Mouse (Mus musculus): ENCODE measurements around the gene Grtp1.
A peak's percentile ranks its signal among the peaks of the same experiment; 100 is the strongest.
"Not testable (repeated sequence)": the region's sequence is repeated elsewhere in the genome, so short reads cannot be mapped to it uniquely, and the experiment has no call there.

Grtp1 gene

DNA sequence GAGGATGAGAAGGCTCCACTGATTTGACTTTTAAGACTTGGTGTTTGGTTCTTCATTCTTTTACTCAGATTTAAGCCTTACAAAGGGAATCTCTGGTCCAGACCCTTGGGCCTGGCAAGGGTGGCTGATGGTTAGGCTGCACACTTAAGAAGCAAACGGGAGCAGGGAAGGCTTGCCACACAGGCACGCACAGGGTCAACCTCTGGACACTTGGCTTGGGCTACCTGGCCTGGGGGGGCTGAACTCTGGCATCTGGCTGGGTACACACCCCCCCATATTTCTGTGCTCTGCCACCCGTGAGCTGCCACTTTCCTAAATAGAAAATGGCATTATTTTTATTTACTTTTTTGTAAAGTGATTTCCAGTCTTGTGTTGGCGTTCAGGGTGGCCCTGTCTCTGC, 25.6 kb downstream of the Grtp1 start:
- DNase-seq (ENCODE audit: low read depth, low spot score) = no peak

DNA sequence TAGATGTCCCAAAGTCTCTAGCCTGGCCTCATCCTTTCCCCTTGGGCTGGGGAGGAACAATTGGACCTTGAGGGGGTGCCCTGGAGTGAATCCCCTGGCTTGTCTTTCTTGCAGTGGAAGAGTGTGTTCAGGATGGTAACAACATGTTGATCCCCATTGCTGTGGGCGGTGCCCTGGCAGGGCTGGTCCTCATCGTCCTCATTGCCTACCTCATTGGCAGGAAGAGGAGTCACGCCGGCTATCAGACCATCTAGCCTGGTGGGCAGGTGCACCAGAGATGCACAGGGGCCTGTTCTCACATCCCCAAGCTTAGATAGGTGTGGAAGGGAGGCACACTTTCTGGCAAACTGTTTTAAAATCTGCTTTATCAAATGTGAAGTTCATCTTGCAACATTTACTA, 26.1 kb downstream of the Grtp1 start:
- no peak for DNase-seq (ENCODE audit: low read depth, low spot score)

DNA sequence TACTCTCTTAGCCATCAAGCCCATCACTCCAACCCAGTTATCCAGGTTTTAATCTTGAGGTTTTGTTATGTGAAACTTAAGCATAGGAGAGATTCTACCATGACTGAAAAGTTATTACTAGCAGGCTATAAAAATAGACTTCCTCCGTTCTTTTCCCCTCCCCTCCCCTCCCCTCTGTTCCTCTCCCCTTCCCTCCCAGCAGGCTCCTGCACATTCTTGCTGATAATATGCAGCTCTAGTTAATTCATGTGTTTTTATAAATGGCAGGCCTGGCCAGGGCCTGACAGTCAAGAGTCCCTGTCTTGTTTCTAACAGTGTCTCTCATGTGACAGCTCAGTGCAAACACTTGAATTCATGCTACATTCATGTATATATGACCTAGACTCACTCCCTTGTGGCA, 29.9 kb downstream of the Grtp1 start:
- no peak for DNase-seq (ENCODE audit: low read depth, low spot score)

DNA sequence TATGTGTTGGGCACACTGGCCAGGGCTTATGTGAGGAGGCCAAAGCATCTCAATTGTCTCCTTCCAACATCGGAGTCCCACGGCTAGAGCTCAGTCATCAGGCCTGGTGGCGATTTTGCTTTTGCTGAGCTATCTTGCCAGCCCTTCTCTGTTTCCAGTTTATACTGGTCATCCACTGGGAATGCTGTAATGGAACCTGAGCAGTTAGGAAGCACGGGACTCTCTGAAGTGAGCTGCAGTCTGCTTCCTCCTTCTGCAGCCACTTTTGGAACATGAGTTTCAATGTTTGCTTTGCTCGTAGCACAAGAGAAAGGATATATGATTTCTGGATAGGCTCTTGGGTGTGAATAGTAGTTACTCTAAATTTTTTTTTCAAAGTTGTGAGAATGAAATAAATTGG, 36.1 kb downstream of the Grtp1 start:
- DNase-seq (ENCODE audit: low read depth, low spot score) = no peak

DNA sequence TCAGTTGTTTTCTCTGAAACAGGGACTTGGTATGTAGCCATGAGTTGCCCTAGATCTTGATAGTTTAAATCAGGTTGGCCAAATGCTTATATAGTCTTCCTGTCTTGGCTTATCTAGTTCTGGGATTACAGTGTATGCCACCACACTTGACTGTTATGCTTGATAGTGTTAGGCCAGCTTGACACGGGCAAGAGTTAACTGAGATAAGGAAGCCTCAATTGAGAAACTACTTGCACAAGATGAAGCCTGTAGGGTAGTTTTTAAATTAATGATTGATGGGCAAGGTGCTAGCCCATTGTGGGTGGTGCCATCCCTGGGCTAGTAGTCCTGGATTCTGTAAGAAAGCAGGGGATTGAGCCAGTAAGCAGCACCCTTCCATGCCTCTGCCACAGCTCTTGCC, 36.9 kb downstream of the Grtp1 start:
- no peak for DNase-seq (ENCODE audit: low read depth, low spot score)

DNA sequence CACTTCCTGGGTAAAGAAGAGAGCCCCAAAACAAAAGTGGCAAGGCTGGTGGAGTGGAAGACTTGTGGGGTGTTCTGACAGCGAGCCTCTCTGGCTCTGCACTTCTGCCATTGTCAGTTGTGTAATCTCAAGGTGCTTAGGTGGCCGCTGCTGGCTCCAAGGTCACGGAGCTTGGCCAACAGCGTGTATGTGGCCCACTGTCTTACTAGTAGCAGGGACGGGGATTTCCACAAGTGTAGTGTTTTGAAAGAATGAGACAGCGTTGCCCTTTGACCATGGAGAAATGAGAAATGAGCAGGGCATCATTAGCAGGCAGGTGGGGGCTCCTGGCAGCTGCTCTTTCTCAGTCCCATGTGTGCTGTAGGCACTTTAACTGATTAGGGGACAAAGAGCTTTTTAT, 38.3 kb downstream of the Grtp1 start:
- no peak for DNase-seq (ENCODE audit: low read depth, low spot score)

DNA sequence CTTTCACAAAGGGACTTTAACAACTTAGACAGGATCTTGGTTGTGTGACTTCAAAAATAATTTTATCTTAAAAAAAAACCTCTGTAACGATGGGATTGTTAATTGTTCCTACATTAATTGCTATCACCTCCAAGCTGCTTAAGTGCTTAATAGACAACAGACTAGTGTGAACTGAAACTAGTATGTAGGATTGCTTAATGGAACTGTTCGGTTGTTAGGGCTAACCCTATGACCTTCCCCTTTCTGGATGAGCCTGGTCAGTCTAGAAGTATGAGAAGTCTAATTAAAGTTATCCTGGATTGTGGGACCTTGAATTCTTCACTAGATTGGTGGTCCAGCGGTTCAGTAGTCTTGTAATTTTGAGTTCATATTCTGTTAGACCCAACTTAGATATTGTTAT, 39.7 kb downstream of the Grtp1 start:
- no peak for DNase-seq (ENCODE audit: low read depth, low spot score)

DNA sequence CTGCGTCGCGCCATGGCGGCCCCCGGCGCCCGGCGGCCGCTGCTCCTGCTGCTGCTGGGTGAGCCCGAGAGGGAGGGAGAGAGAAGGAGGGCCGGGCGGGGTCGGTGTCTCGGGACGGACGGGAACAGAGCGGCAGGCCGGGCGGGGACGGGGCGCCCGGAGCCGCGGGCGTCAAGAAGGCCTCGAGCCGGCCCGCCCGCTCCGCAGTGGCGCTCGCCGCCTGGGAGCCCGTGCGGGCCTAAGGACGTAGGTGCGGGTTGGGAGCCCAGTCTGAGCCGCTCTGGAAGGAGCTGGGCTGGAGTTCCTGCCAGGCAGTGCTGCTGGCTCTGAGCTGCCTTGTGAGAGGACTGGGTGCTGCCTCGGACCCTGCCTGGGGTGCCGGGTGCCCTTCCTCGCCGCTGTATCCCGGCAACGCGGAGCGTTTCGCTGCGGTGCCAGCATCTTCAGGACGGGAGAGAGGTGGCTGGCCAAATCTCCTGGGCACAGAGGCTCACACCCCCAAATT, 41.0 kb downstream of the Grtp1 start:
- no peak for DNase-seq (ENCODE audit: low read depth, low spot score)

DNA sequence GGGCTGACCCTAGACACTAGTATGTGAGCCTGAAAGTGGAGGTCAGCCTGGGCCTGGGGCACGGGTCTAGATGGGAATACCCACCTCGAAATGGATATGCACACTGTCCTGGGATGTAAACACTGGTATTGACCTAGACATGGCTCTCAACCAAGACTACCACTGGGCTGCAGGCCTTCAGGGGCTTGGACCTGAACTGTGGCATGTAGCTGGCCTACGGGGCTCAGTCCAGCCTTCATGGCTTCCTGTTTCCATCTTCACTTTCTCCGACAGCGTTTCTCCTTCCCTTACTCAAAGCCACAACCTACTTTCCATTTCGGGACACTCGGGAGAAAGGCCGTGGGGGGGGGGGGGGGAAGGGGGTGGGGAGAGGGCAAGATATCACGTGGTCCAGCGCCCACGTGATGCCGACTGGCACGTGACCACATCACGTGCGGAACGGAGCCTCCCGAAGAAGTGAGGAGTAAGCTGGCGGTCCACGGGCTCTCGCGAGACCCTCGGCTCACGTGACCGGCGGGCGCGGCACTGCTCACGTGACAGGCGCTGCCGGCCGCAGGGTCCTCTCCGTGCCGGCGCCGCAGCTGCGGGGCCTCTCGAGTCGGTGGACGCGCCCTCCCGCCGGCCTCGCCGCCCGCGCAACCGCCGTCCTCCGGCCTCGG, 41.6 kb downstream of the Grtp1 start, which contains the start of gene Lamp1:
Lamp1 (plus strand) TSS at position 444 of the 659 bp plus-strand sequence.
- DNase-seq (ENCODE audit: low read depth, low spot score) = peak; percentile 96

DNA sequence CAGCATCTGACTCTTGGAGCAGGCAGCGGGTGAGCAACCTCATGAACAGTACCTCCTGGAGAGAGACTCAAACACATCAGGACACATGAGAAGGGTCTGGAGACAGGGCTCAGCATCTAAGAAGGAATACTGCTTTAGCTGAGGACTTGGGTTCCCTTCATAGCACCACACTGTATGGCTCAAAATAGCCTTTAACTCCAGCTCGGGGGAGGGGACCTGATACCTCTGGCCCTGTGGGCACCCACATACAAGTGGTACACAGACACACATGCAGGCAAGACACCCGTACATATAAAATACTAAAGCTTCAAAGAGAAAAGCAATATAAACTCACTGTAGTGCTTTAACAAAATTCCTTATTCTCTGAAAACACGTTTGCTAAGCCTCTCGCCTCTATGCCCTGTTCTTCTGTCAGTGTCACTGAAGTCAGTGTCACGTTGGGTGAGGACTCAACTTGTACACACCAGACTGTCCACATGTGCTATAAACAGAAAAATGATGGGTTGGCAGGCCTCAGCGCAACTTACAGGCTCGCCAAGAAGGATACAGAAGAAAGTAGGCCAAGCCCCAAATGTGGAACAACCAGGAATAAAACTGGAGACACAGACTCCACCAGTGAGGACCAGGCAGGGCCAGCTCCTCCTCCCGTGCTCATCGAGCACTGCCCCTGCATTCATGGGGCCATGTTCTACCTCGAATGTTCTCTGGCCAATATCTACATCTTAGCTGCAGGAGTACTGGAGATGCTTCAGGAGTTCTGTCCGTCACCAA, 43.9 kb downstream of the Grtp1 start:
- DNase-seq (ENCODE audit: low read depth, low spot score) = no peak

DNA sequence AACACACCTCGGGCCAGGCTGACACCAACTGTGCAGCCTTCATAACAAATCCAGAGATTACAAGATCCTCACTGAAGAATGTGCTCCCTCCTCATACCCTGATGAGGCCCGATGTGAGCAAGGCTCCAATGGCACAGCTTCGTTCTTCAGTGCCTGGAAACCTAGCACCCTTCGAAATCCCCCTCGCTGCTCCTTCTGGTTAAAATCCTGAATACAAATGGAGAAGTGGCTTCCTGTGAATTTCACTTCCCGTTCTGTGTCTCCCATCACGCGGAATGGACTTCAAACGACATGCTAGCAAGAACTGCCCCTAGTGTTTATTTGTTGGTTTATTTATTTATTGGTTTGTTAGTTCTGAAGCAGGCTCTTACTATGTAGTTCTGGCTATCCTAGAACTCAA, 45.1 kb downstream of the Grtp1 start:
- DNase-seq (ENCODE audit: low read depth, low spot score) = no peak

DNA sequence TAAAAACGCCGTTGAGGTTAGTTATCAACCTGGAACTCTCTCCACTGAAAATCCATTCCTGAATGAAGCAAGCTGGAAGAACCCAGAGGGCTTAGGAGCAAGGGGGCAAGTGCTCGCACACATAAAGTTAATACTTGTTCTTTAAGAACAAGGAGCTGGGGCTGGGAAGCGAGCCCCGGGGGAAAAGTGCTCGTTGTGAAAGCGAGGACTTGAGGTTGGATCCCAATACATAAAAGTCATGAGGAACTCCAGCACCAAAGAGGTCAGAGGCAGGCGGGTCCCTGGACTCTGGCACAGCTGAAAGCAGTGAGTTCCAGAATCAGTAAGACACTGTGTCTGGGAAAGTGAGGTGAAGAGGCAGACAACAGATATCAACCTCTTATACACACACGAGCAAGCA, 46.3 kb downstream of the Grtp1 start:
- no peak for DNase-seq (ENCODE audit: low read depth, low spot score)

DNA sequence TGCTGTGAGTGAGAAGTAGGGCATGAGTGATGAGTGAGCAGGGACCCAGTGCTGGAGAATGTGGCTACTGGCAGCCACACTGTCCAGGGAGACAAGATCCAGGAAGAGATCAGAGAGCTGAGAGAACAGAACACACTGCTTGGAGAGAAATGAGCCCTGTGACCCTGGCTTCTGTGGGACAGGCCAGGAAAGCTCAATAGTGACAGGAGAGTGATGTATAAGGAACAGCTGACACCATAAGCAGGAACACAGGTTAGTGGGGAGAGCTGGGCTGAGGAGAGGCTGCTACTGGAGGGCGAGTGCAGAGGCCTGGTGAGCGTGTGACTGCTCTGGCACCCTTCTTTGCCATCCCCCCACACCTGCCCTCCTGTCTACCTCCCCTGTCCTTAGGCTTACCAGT, 49.5 kb downstream of the Grtp1 start:
- no peak for DNase-seq (ENCODE audit: low read depth, low spot score)

DNA sequence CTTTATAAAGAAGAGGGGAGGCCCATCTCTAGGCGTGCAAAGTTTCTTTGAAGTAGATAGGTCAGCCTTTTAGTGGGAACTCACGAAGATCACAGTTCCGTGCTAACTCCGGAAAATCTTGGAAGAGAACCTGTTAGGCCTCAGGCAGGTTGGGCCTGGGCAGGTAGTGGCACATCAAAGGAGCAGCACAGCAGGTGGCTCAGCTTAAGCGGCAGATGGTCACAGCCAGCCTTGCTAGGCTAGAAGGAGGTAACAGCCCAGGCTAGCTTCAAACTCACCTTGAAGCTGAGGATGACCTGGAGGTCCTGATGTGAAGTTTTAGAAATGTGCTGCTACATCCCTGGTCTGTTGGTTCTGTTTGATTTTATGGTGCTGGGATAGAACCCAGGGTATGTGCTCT, 50.6 kb downstream of the Grtp1 start:
- DNase-seq (ENCODE audit: low read depth, low spot score) = no peak

DNA sequence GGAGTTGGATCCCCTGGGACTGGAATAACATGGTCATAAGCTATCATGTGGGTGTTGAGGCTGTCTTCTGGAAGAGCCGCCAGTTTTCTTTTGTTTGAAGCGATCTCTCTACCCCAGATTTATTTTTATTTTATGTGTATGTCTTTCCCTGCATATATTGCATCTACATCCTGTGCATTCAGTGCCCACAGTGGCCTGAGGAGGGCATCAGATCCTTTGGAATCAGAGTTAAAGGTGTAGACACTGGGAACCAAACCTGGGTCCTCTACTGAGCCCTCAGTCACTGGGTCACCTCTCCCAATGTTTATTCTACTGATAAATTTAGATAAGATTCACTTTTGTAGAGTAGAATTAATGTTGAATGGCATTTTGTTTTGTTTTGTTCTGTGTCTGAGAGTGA, 51.1 kb downstream of the Grtp1 start:
- DNase-seq (ENCODE audit: low read depth, low spot score) = no peak

DNA sequence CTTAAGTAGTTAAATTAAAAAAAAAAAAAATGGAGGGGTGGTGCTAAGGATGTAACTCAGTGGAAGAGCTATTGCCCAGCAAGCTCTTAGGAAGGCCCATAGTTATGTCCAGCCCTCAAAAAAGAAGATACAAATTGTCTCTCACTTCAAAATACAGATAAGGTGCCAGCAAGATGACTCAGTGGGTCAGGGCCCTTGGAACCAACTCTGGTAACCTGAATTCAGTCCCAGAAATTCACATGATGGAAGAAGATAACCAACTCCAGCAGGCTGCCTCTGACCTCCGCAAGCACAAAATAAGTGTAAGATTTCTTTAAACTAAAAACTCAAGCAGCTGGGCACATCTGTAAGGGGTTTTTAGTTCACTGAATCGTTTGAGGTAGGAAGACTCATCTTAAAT, 51.9 kb downstream of the Grtp1 start:
- no peak for DNase-seq (ENCODE audit: low read depth, low spot score)

DNA sequence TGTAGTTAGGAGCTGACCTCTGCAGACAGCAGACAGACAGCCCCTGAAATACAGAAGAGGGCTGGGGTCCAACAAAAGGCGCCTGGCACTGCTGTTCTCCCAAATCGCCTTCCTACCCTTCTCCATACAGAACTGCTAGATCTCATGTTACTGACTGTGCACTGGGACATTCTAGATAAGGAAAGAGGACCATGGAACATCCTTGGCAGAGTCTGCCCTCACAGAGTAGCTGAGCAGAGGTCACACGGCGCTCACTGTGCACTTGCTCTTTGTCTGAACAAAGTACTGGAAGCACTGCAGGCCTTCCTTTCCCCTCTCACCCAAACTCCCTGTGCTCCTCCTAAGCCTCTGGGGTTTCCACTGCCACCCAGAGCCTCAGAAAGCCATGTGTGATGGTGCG, 58.7 kb downstream of the Grtp1 start:
- no peak for DNase-seq (ENCODE audit: low read depth, low spot score)

DNA sequence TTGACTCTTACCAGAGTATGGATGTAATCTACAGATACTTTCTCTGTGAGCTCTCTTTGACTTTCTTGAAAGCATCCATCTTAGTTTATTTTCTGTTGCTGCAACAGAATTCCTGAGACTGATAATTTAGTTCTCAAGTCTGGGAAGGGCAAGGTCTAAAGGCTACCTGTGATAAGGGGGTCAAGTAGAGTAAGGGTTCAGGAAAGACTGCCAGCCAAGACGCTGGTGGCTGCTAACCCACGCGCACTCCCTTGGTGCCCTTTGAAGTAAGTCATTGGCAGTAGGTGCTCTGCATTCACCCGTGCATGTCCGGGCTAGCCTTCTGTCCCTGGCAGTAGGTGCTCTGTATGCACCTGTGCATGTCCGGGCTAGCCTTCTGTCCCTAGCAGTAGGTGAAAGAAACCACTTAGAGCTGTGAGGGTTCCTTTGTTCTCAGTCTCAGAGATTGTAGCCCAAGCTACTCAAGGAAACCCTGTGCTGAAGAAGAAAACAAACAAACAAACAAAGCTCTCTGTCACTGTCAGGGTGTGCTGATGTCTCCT, 60.7 kb downstream of the Grtp1 start:
- no peak for DNase-seq (ENCODE audit: low read depth, low spot score)

DNA sequence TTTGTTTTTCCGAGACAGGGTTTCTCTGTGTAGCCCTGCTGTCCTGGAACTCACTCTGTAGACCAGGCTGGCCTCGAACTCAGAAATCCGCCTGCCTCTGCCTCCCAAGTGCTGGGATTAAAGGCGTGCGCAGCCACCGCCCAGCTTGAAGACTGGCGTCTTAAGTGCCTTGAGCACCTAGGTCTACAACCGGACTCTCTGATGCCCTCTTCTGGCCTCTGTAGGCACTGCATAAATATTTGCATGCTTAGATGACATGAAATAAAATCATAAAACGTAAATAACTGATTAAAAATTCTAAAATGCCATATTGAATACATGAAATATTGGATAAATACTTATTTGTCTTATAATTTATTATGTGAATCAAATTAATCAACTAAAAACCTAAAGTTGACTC, 68.2 kb downstream of the Grtp1 start:
- DNase-seq (ENCODE audit: low read depth, low spot score) = not testable (repeated sequence)

DNA sequence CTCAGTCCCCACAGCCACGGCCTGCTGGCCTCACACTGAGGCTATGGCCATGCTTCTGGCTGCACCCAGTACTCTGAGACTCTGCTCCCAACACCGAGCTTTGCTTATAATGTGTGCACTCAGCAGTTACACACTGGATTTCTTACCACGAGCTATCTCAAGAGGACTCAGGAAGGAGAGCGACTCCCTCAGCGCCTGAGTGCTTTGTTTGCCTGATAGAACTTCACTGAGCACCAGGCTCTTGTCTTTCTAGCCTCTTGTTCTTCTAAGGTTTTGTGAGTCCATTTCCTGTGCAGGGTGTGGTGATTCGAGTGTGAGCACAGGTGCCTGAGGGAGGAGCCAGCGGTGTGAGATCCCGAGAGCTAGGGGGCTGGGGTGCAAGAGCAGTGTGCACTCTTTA, 75.5 kb downstream of the Grtp1 start:
- DNase-seq (ENCODE audit: low read depth, low spot score) = no peak

DNA sequence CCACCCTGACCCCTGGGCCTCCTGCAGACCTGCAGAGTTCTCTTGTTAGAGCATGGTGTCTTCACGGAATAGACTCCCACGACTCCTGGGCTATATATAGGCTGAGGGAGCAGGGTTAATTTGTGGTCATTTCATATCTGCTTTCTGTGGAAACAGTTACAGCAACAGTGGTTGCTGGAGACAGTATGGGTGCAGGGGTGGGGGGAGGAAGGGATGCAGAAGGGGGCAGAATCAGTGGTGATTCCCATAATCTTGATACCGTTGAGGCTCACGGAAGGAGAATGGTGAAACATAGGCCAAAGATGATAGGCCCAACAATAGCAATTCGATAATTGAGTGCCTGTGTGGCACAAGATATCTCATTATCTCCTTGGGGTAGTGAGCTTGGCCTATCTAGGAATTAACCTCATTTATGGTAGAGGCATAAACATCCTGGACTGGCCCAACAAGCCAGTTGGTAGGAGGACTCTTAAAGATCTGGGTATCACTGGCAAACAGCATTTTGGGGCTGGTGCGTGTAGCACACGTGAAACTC, 77.5 kb downstream of the Grtp1 start:
- no peak for DNase-seq (ENCODE audit: low read depth, low spot score)
